Mouse (Mus musculus) neural tube, embryonic 13.5 days (tissue): ENCODE data around the gene Cipc. TPM values are rescaled to one million over a fixed set of nuclear protein-coding genes. Genes with fewer than 3 reads are reported as not detected.

ENCODE experiments used
- ATAC-seq: fragments of 200-750 bp; cut with Nextera tagmentation; 2 replicates; pipeline ENCODE4 v1.8.0; 2017; ENCODE audit warnings: low read depth, mild to moderate bottlenecking, moderate TSS enrichment, moderate library complexity
- H3K27ac ChIP-seq: fragments of 300-500 bp; sonication (generic); replicated peaks from 2 replicates; pipeline ENCODE4 v1.5.1; 2015; ENCODE audit warnings: moderate library complexity, mild to moderate bottlenecking, inconsistent platforms
- H3K27me3 ChIP-seq: fragments of 300-500 bp; sonication (generic); 2 replicates; pipeline ENCODE4 v1.6.1; 2015; ENCODE audit warnings: mild to moderate bottlenecking, inconsistent platforms
- H3K36me3 ChIP-seq: fragments of 300-500 bp; sonication (generic); 2 replicates; pipeline ENCODE4 v1.6.1; 2015; ENCODE audit warnings: mild to moderate bottlenecking, inconsistent platforms
- H3K4me1 ChIP-seq: fragments of 300-500 bp; sonication (generic); replicated peaks from 2 replicates; pipeline ENCODE4 v1.6.1; 2015; ENCODE audit warnings: inconsistent platforms
- H3K4me2 ChIP-seq: fragments of 300-500 bp; sonication (generic); 2 replicates; pipeline ENCODE4 v1.6.1; 2015; ENCODE audit warnings: inconsistent platforms, mild to moderate bottlenecking, moderate library complexity
- H3K4me3 ChIP-seq: fragments of 300-500 bp; sonication (generic); 2 replicates; pipeline ENCODE4 v1.5.1; 2015; ENCODE audit warnings: mild to moderate bottlenecking, inconsistent platforms
- H3K9ac ChIP-seq: fragments of 300-500 bp; sonication (generic); 2 replicates; pipeline ENCODE4 v1.6.1; 2015; ENCODE audit warnings: moderate library complexity, mild to moderate bottlenecking, inconsistent platforms
- H3K9me3 ChIP-seq: fragments of 300-500 bp; sonication (generic); 2 replicates; pipeline ENCODE4 v1.6.1; 2016; ENCODE audit warnings: inconsistent platforms
- WGBS: fragments of 180-500 bp; shearing (Covaris S2); methylation state at CpG from one replicate; pipeline ENCODE4 v1.1.7; 2015; 5-methylcytosine and 5-hydroxymethylcytosine counted together
- polyA plus RNA-seq: library from polyadenylated mRNA; unstranded; fragments of >200 nt; fragmentation: Nextera tagmentation; extraction: Ambion mirVana; gene quantifications from 2 replicates; pipeline ENCODE4 v1.2.1, GENCODE M21; 2015

The Cipc gene
- polyA plus RNA-seq, 1 experiment from 2014 or later, result 39.2 TPM

GRCm38 (mm10) chr12:86986562-86986961, 39.7 kb downstream of the Cipc start:
- Histone ChIP-seq H3K4me3 (no peak overlapping the region), H3K9me3 (no peaks in the 10 kb centered on the region), H3K27ac (no peak overlapping the region), H3K4me1 (peaks cover 37% of the 10 kb centered on the region), H3K27me3 (peaks cover 100% of the 10 kb centered on the region), H3K4me2 (no peak overlapping the region), H3K36me3 (no peaks in the 10 kb centered on the region), H3K9ac (no peak overlapping the region)
- no peak for ATAC-seq
- WGBS, result 77% methylated on average over 4 of the region's 4 CpGs

- 47% methylated on average over 16 of the region's 16 CpGs for WGBS
- H3K27me3 ChIP-seq, result peaks cover 97% of the 10 kb centered on the region
- peaks cover 33% of the 10 kb centered on the region for H3K4me1 ChIP-seq
Observed at GRCm38 (mm10) chr12:86988227-86988626, 41.4 kb downstream of the Cipc start.

GRCm38 (mm10) chr12:86989378-86989777, 42.5 kb downstream of the Cipc start:
- ATAC-seq, result peak; percentile 13; the same call in 1 of the 2 replicates
- Histone ChIP-seq H3K4me2 (peak overlapping the region; percentile 75), H3K9ac (peak overlapping the region; percentile 81), H3K27me3 (peaks cover 86% of the 10 kb centered on the region), H3K4me3 (peak overlapping the region; percentile 57), H3K9me3 (no peaks in the 10 kb centered on the region), H3K4me1 (peaks cover 21% of the 10 kb centered on the region), H3K27ac (no peak overlapping the region), H3K36me3 (no peaks in the 10 kb centered on the region)
- 9% methylated on average over 15 of the region's 15 CpGs for WGBS

More at GRCm38 (mm10) chr12:86988227-86988626, 41.4 kb downstream of the Cipc start:
- Histone ChIP-seq H3K9ac (no peak overlapping the region), H3K36me3 (no peaks in the 10 kb centered on the region), H3K27ac (no peak overlapping the region), H3K4me3 (no peak overlapping the region), H3K4me2 (no peak overlapping the region; the same call in 1 of the 2 replicates), H3K9me3 (no peaks in the 10 kb centered on the region)
- no peak for ATAC-seq

GRCm38 (mm10) chr12:86989890-86990754, 43.3 kb downstream of the Cipc start, which contains the start of gene Zdhhc22:
Gene Zdhhc22 (minus strand): TSS chr12:86990430.
- peak within 1 kb of the TSS; percentile 75 for H3K4me2 ChIP-seq
- H3K27me3 ChIP-seq, result peaks cover 78% of the 10 kb centered on the region
- peak; percentile 81 for ATAC-seq
- peak within 1 kb of the TSS; percentile 81 for H3K9ac ChIP-seq
- peak within 1 kb of the TSS; percentile 57 for H3K4me3 ChIP-seq
- under 1% methylated on average over 54 of the region's 68 CpGs for WGBS
- H3K4me1 ChIP-seq, result peaks cover 21% of the 10 kb centered on the region
- H3K36me3 ChIP-seq, result no peaks in the 10 kb centered on the region
- H3K9me3 ChIP-seq, result no peaks in the 10 kb centered on the region
- H3K27ac ChIP-seq, result peak within 1 kb of the TSS; percentile 64

GRCm38 (mm10) chr12:86990755-86991110, 43.9 kb downstream of the Cipc start:
- Histone ChIP-seq H3K36me3 (no peaks in the 10 kb centered on the region), H3K4me2 (peak overlapping the region; percentile 75), H3K9me3 (0 out of 2 replicates have a peak, but pooled peaks cover 2% of the 10 kb centered on the region), H3K4me1 (peaks cover 21% of the 10 kb centered on the region), H3K27me3 (peaks cover 72% of the 10 kb centered on the region), H3K9ac (peak overlapping the region; percentile 81), H3K27ac (no peak overlapping the region), H3K4me3 (peak overlapping the region; percentile 57)
- WGBS, result 44% methylated on average over 2 of the region's 2 CpGs
- no peak; the same call in 1 of the 2 replicates for ATAC-seq

GRCm38 (mm10) chr12:86994166-86994565, 47.3 kb downstream of the Cipc start:
- WGBS, result 34% methylated on average over 4 of the region's 4 CpGs
- Histone ChIP-seq H3K9me3 (0 out of 2 replicates have a peak, but pooled peaks cover 4% of the 10 kb centered on the region), H3K4me3 (no peak overlapping the region), H3K27me3 (peaks cover 38% of the 10 kb centered on the region), H3K9ac (no peak overlapping the region), H3K27ac (no peak overlapping the region), H3K4me1 (peaks cover 19% of the 10 kb centered on the region), H3K36me3 (no peaks in the 10 kb centered on the region), H3K4me2 (no peak overlapping the region)
- ATAC-seq, result no peak

GRCm38 (mm10) chr12:86994776-86995175, 47.9 kb downstream of the Cipc start:
- H3K4me2 ChIP-seq, result no peak overlapping the region
- no peak overlapping the region for H3K27ac ChIP-seq
- no peak overlapping the region for H3K4me3 ChIP-seq
- H3K27me3 ChIP-seq, result peaks cover 32% of the 10 kb centered on the region
- peaks cover 14% of the 10 kb centered on the region for H3K4me1 ChIP-seq
- ATAC-seq, result no peak
- 37% methylated on average over 3 of the region's 3 CpGs for WGBS
- no peak overlapping the region for H3K9ac ChIP-seq
- H3K36me3 ChIP-seq, result no peaks in the 10 kb centered on the region
- 0 out of 2 replicates have a peak, but pooled peaks cover 4% of the 10 kb centered on the region for H3K9me3 ChIP-seq

- ATAC-seq, result no peak
Observed at GRCm38 (mm10) chr12:86995931-86996330, 49.1 kb downstream of the Cipc start.

GRCm38 (mm10) chr12:86998699-86999098, 51.9 kb downstream of the Cipc start:
- 88% methylated on average over 4 of the region's 4 CpGs for WGBS
- Histone ChIP-seq H3K4me3 (no peak overlapping the region), H3K27me3 (no peaks in the 10 kb centered on the region; the same call in 1 of the 2 replicates), H3K27ac (no peak overlapping the region), H3K4me1 (peaks cover 14% of the 10 kb centered on the region), H3K9me3 (0 out of 2 replicates have a peak, but pooled peaks cover 4% of the 10 kb centered on the region), H3K4me2 (no peak overlapping the region), H3K36me3 (no peaks in the 10 kb centered on the region), H3K9ac (no peak overlapping the region)
- no peak for ATAC-seq

More at GRCm38 (mm10) chr12:86995931-86996330, 49.1 kb downstream of the Cipc start:
- Histone ChIP-seq H3K9ac (no peak overlapping the region), H3K27me3 (peaks cover 20% of the 10 kb centered on the region), H3K9me3 (0 out of 2 replicates have a peak, but pooled peaks cover 4% of the 10 kb centered on the region), H3K4me1 (peaks cover 15% of the 10 kb centered on the region), H3K4me3 (no peak overlapping the region), H3K36me3 (no peaks in the 10 kb centered on the region), H3K27ac (no peak overlapping the region), H3K4me2 (no peak overlapping the region)
- 77% methylated on average over 6 of the region's 6 CpGs for WGBS

- no peak overlapping the region for H3K9ac ChIP-seq
- WGBS, result 75% methylated on average over 10 of the region's 10 CpGs
- no peak for ATAC-seq
- no peak overlapping the region for H3K4me3 ChIP-seq
- H3K27me3 ChIP-seq, result no peaks in the 10 kb centered on the region; the same call in 1 of the 2 replicates
- no peak overlapping the region for H3K27ac ChIP-seq
- H3K36me3 ChIP-seq, result no peaks in the 10 kb centered on the region
- peaks cover 14% of the 10 kb centered on the region for H3K4me1 ChIP-seq
- no peak overlapping the region for H3K4me2 ChIP-seq
- 0 out of 2 replicates have a peak, but pooled peaks cover 4% of the 10 kb centered on the region for H3K9me3 ChIP-seq
Observed at GRCm38 (mm10) chr12:86999283-86999820, 52.5 kb downstream of the Cipc start.

GRCm38 (mm10) chr12:87000151-87000839, 53.5 kb downstream of the Cipc start:
- Histone ChIP-seq H3K9me3 (0 out of 2 replicates have a peak, but pooled peaks cover 4% of the 10 kb centered on the region), H3K27me3 (no peaks in the 10 kb centered on the region; the same call in 1 of the 2 replicates), H3K36me3 (no peaks in the 10 kb centered on the region), H3K27ac (no peak overlapping the region), H3K9ac (no peak overlapping the region), H3K4me3 (no peak overlapping the region), H3K4me2 (no peak overlapping the region), H3K4me1 (peaks cover 14% of the 10 kb centered on the region)
- ATAC-seq, result no peak
- WGBS, result 57% methylated on average over 5 of the region's 5 CpGs
